Mouse (Mus musculus) kidney, adult 2 months (tissue): ENCODE measurements at regions not wholly inside any gene's neighbourhood (a gene's known extent, or its start where the extent isn't known, plus 50 kb on each side); places are given as distances from the start of the nearest gene placed in this dataset.

ENCODE experiments used
- CTCF ChIP-seq: fragments of 200-500 bp; conservative IDR thresholded peaks from 2 replicates; pipeline ENCODE4 v1.5.1; 2011; ENCODE audit warnings: low read depth, mild to moderate bottlenecking, control low read depth, low read length, moderate library complexity, mixed read lengths; ENCODE audit not compliant: insufficient read depth, insufficient read length
- POLR2A ChIP-seq: fragments of 200-500 bp; IDR thresholded peaks from one replicate; pipeline ENCODE4 v1.6.1; 2011; ENCODE audit warnings: low read depth, low read length, control low read depth

- TF ChIP-seq CTCF (no peak), POLR2A (no peak)
Measured at GRCm38 (mm10) chr3:37952251-37952650, 228.0 kb upstream of the Gm5148 start.
